Mouse (Mus musculus) fibroblast of lung, adult 2 months (primary cell): ENCODE data around the gene B4galnt3.

Experiments
- DNase-seq: peaks from one replicate; pipeline ENCODE4 v3.0.0-alpha.2; 2011; ENCODE audit warnings: low read depth

The B4galnt3 gene

DNA sequence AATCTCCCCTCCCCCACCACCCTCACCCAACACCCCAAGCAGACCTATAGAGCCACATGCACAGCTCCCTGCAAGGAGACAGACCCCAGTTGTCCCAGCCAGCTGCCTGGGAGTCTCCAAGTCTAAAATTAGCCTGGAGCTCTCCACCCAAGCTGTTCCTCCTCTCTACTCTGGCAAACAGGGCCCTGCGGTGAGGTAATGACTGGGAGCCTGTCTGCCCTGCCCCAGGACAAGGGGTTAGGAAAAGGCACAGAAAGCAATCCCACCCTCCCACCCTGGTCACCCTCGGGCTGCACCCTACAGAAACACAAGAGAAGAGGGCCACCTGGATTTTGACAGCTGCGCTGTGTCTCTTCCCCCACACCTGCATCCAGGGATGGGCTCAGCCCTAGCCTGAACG, 19.5 kb downstream of the B4galnt3 start:
- peak; percentile 37 for DNase-seq

DNA sequence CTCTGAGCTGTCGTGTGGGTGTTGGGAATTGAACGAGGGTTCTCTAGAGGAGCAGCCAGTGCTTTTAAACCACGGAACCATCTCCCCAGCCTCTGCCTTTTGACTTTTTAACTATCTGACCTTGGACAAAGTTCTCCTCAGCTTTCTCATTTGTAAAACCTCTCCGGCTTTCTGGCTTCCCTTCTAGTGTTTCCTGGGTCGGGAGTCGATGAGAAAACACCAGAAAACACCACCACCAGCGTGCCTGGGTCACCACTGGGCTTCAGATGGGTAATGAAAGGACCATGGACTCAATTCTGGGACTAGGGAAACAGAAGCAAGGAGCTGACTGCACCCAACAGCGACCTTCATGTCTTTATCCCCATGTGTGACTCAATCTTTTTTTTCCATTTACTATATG, 20.2 kb downstream of the B4galnt3 start:
- no peak for DNase-seq

DNA sequence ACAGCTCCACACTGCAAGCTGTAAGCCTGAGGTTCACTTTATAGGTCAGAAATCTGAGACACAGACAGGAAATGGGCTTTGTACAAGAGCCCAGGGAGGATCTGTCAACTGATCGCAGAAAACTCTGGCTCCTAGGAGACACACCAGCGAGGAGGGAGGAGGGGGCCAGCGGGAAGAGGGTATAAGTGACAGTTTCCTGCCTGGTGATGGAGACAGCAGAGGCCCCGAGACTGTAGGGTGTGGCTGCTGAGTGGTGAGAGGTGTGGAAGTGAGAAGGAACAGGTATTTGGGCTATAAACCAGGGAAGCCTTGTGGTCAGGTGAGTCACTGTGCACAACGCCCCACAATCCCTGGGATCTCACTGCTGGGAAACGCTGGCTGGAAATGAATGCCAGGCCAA, 30.2 kb downstream of the B4galnt3 start:
- DNase-seq, result peak; percentile 38

DNA sequence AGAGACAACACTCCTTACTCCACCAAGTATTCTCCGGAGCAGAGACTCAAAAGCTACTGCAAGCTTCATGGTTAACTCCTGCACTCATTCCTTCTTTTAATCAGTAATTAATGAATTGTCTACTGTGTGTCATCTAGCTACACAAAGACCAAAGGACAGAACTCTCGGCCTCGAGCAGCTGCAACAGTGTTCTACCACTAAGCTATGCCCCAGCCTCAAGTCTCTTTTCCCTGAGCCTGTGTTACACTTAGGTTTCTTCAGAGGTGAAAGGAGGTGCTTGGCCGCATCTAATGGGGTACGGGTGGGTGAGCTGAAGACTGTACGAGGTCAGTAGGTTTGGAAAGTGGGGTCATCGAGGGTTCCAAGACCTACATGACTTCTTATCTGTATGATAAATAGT, 30.8 kb downstream of the B4galnt3 start:
- no peak for DNase-seq

DNA sequence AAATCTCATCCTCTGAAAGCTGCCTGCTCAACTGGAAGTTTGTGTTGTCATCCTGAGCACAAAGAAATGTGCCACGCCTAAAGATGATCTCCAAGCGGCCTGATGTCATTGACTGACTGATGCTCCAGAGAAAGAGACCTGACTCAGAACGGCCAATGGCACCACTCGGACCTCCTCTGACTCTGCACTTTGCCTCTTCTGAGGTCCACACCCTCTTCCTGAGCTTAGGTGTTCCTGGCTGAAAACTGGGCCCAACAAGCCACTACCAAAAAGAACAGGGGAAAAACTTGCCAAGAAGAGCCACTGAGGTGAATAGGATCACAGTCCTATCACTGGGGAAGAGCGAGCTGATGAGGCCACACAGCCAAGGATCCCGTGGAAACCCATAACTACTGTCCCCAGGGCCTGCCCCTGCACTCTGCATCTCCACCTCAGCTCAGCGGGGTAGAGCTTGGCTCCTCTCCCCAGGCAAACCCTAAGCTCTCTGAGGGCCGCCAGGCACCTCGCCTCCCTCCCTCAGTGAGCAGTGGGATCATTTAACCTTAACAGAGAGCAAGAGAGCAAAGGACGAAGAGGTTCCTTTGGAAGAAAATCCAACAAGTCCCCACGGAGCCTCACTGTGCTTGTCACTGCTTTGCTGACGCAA, 31.4 kb downstream of the B4galnt3 start:
- DNase-seq, result no peak

DNA sequence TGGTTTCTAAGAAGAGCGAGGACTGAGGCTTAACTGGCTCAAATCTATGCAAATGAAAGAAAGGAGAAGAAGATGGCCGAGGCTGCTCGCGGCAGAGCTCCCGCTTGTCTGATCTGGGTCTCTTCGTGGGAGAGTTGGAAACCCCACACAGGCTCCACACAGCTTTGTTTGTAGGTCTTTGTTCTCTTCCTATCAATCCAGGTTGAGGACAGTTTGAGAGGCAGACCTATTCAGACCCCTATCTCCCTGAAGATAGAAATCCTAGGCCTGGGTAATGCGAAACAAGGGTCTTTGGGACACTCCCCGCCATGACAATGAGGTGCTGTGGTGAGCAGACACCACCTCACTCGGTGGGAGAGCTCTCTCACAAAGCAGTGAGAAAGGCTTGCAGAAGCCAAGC, 34.9 kb downstream of the B4galnt3 start:
- no peak for DNase-seq

DNA sequence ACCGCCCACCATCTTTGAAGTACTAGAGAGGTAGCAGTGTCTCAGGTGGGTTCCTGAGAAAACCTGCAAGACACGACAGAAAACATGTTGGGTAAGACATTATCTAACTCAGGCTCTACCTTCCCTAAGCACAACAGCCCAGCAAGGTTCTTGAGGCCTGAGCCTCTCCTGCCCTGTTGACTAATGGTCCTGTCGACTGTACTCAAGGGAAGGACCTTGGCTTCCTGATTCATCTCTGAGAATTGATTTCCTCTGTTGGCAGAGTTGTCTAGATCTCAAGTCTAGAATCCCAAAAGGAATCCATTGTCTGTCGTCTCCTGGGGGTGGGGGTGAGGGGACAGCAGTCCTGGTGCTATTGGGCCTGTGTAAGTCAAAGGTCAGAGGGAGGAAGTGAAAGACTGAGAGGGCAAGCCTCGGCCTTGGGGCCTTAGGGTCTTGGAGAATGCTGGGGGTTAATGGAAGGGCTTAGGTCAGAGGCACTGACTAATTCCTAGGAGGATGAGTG, 37.9 kb downstream of the B4galnt3 start:
- DNase-seq, result no peak

DNA sequence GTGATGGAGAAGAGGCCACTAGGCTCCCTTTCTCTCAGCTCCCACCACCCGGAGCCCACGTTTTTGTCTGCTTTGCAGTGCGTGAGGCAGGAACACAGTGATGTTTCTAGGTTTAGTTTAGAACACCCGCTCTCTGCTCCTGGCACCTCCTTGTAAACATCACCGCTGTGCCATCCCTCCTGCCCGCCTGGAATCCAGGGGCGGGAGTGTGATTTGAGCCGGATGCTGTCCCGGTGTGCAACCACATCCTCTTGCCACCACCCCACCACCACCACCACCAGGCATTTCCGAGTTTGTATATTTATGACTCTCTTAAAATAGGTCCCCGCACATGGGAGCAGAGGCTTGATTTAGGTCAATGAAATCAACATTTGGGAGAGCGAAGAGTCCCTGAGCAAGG, 38.7 kb downstream of the B4galnt3 start:
- DNase-seq, result no peak

DNA sequence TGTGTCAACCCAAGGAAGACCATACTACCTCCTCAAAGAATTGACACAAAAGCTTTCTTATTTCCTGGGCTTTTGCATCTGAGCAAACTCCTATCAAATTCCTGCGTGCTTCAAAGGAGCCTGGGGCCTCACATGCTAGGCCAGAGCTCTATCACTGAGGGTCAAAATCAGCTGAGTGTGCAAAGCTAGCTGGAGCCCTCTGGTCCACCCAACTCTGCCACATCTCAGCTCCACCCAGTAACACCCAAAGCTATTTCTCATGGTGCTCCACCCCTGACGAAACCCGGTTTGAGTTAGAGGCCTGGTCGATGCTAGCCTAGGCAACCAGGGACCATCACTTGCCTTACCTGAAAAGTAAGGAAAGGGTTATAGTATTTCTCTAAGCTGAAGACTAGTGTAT, 39.2 kb downstream of the B4galnt3 start:
- no peak for DNase-seq

DNA sequence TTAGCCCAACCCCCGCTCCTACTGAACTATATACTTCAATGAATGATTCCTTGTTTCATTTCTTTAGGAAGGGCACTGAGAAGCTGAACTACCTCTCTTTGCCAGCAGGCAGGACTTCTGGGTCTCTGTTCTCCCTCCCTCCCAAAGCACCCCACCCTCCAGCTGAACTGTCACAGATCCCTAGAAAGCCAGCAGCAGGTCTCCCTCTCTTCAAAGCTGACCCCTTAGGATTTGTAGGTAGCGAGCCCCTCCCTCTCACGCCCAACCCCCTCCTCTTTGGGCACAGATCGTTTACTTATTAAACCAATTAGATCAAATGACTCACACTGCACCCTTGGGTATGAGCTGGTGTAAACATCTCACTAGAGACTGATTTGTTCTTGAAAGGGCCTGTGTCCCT, 39.7 kb downstream of the B4galnt3 start:
- DNase-seq, result no peak

DNA sequence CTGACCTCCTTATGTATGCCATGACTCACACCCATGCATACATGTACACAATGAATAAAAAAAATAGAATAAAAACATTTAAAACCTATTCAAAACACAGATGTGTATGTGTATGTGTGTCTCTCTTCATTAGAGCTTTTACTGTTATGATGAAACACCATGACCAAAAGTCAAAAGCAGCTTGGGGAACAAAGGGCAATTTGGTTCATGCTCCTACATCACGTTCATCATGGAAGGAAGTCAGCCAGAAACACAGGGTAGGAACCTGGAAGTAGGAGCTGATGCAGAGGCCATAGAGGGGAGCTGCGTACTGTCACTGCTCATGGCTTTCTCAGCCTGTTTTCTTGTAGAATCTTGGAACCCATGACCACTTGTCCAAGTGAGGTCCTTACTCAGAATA, 41.6 kb downstream of the B4galnt3 start:
- DNase-seq, result no peak

DNA sequence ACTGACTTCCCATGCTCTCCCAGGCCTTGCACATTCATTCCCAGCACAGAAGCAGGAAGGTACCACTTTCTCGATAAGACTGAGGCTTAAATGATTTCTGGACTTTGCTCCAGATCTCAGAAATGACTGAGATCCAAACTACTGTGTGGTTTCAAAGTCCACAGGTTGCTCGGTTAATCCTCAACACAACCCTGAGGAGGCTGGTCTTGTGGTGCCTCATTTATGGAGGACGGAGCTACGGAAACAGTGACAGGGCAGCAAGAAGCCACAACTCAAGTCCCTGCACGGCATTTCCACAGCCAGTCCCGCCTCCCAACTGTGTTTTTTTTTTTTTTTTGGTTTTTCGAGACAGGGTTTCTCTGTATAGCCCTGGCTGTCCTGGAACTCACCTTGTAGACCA, 43.3 kb downstream of the B4galnt3 start:
- DNase-seq, result no peak

DNA sequence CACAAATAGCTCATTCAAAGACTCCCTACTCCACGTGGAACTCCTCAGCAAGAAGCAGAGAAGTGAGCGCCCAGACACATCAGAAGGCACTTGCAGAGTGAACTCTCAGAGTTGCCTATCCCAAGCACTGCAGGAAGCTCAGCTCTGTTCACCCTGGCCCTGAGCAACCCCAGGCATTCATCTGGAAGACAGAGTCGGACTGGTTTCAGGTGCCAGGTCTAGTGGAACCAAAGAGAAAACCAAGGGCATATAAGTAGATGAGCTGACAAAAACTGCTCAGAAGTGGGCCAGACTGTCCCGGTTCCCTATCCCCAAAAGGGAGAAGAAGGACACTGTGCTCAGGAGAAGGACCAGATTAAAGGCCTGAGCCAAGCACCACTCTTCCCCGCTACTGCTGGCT, 44.5 kb downstream of the B4galnt3 start:
- no peak for DNase-seq

DNA sequence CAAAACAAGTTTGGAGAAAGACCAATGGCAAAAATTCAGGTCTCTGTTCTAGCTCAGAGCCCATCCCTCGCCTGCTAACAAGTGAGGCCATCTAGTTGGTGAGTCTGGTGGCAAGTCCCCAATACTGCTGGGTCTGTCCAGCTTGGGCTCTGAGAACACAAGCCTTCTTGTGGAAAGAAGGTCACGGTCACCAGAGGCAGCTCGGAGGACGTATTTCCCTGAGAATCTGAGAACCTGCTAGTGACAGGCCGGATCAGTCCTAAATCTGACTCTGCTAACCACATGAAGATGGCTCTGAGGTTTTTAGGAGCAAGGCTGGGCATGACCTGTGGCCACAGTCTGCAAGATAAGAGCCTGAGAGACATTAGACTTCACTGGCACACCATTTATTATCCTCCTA, 47.7 kb downstream of the B4galnt3 start:
- no peak for DNase-seq

DNA sequence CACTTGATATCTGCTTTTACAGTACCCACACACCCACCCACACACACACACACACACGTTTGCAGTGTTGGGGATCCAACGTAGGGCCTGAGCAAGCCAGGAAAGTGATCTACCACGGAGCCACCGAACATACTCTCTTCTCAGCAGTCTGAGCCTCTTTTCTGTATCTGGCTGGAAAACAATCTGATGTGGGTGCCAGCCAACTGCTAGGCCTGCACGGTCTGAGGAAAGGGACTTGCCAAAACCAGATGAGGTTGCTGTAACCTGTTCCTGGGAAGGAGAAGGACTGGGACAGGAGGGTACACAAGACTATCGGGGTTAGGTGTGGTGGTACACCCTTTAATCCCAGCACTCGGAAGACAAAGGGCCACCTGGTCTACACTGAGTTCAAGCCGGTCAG, 51.1 kb downstream of the B4galnt3 start:
- DNase-seq, result peak; percentile 48

DNA sequence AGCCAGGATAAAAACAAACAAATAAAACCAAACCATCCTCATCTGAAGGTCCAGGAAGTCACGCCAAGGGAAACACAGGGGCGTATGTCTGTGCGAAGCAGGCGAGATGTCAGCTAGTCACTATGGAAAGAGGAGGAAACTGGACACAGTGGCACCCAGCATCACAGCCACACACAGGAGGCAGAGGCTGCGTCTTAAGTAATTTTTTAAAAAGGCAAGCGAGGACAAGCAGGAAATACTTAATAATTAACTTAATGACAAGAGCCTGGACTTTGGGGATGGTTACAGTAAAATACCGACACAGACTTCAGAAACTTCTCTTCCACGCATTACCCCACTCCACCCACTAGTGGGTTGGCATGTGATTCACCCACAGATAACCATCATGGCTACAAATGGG, 51.8 kb downstream of the B4galnt3 start:
- DNase-seq, result no peak

DNA sequence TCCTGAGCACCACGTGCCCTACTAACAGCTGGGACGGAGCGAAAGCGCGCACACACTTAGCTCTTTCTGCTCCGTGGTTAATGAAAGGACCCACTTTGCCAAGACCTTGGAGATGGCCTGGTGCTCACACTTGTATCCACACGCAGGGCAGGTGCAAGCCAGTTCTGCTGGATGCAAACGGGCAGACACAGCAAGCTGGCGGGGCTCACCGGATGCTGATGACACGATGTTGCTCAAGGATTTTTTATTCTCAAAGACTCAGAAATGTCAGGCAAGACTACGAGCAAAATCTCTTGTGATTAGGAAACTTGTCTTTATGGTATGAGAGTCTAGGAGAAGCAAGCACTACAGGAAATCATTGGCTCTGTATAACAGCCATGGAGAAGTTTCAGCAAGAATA, 52.9 kb downstream of the B4galnt3 start:
- DNase-seq, result no peak

DNA sequence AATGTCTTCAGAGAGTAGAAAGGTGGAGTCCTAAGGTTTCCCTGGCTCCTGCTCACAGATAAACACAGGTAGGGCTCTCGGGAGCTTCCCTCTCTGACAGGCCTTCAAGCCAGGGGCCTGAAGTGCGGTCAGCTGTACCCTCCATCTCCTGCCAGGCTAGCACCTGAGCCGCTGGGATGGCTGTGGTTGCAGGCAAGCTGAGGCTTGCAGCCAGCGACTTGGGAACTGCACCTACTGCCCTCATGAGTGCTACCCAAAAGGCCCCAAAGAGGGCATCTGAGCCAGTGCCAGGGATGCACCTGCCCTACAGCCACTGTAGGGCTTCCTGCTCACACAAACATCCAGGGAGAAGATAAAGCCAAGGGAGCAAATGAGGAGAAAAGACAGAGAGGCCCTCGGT, 53.9 kb downstream of the B4galnt3 start:
- DNase-seq, result no peak

DNA sequence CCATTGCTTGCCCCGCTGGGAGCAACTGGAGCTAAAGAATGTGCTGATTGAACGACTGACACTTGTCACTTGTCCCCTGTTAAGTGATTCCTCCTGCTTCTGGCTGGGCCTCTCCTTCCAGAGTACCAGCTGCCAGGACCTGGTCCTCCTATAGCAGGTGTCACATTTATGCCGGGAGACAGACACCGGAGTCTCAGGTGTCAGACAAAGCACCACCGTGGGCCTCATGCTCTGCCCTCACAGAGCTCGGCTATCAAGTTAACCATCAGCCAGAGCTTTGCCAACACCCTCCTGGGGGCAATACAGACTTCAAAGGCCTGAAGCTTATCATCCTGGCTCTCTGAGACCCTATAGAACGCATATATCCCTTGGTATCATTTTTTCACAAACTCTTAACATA, 58.5 kb downstream of the B4galnt3 start:
- DNase-seq, result no peak

DNA sequence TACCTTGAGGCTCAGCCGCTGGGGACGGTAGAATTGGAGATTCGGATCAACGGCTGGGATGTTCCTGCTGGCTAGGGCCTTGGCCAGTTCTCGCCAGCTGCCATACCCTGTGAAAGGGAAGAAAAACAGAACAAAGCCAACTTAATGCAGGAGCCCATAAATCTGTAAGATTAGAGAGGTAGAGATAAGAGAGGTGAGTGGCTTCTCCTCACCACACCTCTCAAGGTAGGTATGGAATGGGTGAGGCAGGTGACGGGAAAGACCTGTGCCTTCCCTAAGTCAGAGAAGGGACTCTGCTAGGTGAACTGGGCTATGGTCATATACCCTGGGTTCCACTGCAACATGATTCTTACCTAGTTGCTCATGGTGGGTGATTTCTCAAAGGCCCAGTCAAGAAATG, 61.5 kb downstream of the B4galnt3 start:
- no peak for DNase-seq

DNA sequence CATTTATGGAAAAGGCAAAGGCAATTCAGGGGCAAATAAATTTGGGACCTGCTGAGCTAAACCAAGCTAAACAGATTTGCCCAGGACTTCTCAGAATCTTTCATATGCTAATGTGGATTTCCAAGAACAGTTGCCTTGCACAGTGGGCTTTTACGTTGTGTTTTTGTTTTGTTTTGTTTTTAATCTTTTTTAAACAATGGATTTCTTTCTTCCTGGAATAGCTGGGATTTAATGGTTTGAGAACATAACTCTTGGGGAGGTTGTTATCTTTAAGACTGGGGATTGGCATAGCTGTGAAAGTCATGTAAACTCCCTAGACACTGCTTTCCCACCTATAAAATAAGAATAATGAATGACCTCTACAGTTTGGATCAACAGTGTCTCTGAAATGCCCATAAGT, 63.9 kb downstream of the B4galnt3 start:
- DNase-seq, result no peak

DNA sequence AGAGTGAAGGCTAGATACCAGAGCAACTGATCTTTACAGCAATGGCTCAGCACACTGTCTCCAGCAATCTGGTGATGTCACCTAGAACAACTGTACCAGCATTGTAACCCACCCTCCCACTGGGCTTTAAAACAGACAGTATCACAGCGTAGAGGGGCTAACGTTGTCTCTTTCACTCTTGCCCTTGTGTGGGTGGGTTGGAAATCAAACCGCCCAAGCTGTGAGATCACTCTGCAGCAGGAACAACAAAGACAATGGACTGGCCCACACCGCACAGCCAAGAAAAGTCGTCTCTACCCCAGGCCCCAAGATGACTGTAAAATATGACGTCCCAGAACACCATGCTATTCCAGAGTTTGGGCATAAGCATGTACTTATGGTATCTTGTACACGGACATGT, 64.6 kb downstream of the B4galnt3 start:
- no peak for DNase-seq

DNA sequence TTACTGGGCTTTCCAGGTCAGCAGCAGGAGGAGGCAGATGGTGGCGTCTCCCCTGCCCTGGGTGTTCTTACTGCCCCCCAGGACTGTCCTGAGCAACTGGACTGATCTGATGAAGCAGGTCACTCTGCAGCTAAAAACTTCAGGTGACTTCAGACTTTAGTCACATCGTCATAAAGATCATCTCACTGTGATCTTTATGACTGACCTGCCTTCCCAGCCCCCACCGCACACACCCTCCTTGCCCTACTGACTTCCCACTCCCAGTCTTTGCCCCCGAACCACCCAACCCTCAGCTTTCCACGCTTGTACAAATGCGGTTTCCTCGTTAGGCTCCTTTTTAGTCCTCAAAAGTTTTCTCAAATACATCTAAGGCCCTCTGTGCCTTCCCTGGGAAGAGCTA, 67.3 kb downstream of the B4galnt3 start:
- DNase-seq, result no peak

DNA sequence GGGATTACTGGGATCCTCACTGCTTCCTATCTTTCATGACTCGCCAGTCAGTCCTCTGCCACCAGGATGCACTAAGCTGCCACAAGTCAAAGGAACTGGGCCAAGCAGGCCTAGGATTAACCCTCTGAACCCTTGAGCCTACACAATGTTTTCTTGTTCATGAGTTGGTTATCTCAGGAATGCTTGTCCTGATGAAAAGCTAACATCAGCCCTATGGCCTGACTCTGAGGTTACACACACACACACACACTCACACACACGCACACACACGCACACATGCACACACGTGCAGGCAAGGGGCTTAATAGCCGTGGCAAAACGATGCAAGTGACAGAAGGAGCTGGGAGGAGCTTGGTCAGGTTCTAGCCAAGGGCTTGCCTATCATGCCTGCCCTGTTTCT, 69.0 kb downstream of the B4galnt3 start:
- DNase-seq, result peak; percentile 6

DNA sequence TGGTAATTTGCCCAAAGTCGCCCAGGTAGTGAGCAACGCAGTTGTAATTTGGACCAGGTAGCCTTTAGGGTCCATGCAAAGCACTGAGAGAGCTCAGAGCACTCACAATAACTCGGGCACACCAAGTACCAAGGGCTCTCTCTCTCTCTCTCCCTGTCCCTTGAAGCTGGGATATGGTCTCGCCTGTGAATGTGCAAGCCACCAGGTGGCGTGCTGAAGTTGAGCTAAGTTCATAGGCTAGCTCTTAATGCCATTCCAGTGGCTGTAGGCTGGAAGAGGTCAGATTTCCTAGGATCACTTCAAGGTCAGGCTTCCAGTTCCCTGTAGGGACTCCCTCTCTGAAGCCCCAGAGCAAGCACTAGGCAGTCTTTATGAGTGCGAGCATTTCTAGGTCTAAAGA, 71.7 kb downstream of the B4galnt3 start:
- peak; percentile 36 for DNase-seq
